Mouse (Mus musculus): Measurements from ENCODE around the gene Smim10l1.

- TF ChIP-seq ZNF384 (IDR thresholded peaks at IDR 0.05; ENCODE audit: low read depth, low read length) (no peak), HCFC1 (IDR thresholded peaks at IDR 0.05; ENCODE audit: borderline replicate concordance, insufficient read depth, low read length) (no peak)
Observed at GRCm38 (mm10) chr6:133055716-133056115, 49.0 kb upstream of the Smim10l1 start, which contains the start of gene Tas2r140.

Data from ES-E14 (cell line).